Mouse (Mus musculus) brain, embryonic 18.5 days (tissue): ENCODE results near the gene Ppp2r5a.

ENCODE experiments used
- DNase-seq: peaks from one replicate; pipeline ENCODE4 v3.0.0-alpha.2; 2012; ENCODE audit warnings: low read depth, low spot score

Gene Ppp2r5a

GRCm38 (mm10) chr1:191418936-191419335 is 15.9 kb upstream of the Ppp2r5a start:
- no peak for DNase-seq

- DNase-seq, result no peak
Observed at GRCm38 (mm10) chr1:191417111-191417510, 14.0 kb upstream of the Ppp2r5a start.

DNA sequence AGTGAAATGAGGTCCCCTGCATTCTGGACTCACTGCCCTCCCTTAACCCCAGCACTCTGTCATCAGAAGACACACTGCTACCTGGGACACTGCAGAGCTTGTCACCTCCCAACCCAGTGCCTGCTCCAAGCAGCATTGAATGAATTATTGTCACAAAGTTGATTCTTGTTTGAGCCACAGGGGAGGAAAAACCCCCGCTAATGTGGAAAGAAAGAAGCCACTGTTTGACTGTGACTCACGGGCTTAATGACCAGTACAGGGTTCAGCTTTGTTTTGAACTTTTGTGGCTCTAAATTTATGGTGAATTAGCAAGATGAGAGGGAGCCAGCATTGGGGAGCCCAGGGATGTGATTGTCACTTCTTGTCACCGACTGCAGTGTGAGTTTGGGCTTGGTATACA is 13.5 kb upstream of the Ppp2r5a start:
- no peak for DNase-seq

GRCm38 (mm10) chr1:191414432-191414831 is 11.4 kb upstream of the Ppp2r5a start:
- no peak for DNase-seq

GRCm38 (mm10) chr1:191413691-191414415 is 10.8 kb upstream of the Ppp2r5a start:
- DNase-seq, result no peak

DNA sequence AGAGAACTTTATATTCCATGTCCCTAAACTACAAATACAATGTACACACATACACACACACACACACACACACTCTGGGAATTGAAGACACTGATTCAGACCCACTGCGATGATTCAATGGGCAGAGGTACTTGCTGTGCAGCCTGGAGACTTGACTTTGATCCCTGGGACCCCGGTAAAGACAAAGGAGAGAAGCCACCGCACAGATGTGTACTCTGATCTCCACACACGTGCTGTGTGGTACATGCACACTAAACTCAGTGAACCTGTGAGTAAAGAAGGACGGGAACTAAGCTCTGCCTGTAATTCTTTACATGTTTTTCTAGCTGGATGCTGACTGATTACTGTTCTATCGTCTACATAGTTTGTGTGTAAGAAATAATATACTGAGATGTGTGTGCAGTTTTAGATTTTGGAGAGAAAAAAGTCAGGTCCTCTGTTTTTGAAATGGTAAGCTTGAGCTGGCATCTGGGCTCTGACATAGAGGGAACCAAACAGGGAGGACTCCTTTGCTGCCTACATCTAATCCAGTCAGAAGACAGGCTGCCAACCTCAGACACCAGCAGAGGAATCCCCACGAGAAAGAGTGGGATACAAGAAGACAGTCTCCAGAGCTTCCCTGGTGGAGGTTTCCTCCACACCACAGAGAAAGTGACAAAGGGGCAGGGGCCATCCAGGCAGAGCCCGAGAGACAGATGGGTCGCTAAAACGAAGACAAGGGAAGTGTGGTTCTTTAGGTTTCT is 7.4 kb upstream of the Ppp2r5a start:
- no peak for DNase-seq

DNA sequence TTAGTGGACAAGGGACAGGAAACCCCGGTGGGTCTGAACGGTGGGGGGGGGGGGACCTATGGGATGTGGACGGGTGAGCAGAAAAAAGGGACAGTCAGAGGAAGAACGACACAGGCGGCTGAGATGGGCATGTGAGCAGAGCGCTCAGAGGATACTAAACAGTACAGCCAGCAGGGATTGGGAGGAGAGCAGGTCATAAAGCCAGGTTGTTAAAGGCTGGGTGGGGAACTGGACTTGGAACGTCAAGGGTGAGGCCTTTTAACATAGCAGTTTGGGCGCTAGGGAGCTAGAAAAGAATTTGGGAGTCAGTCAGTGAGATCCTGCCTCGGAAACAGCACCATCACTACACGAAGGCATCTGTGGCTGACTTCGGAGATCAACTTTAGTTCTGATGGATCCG is 4.2 kb upstream of the Ppp2r5a start:
- DNase-seq, result no peak

DNA sequence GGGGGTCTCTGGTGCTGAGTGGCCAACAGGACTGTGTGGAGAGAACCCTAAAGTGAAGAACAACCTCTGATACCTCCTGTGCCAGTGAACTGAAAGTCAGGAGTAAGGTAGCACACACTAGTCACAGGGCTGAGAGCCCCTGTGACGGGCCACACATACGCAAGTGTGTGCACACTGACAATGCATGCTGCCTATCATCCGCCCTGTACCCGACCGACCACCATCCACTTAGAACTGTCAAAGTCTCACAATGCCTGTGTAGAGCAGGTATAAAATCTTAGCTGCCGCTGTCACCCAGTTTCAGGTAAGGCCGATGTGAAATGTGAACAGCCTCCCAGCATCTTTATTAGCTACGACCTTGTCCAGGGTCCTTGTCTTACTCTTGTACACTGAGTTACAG is 3.4 kb upstream of the Ppp2r5a start:
- no peak for DNase-seq

DNA sequence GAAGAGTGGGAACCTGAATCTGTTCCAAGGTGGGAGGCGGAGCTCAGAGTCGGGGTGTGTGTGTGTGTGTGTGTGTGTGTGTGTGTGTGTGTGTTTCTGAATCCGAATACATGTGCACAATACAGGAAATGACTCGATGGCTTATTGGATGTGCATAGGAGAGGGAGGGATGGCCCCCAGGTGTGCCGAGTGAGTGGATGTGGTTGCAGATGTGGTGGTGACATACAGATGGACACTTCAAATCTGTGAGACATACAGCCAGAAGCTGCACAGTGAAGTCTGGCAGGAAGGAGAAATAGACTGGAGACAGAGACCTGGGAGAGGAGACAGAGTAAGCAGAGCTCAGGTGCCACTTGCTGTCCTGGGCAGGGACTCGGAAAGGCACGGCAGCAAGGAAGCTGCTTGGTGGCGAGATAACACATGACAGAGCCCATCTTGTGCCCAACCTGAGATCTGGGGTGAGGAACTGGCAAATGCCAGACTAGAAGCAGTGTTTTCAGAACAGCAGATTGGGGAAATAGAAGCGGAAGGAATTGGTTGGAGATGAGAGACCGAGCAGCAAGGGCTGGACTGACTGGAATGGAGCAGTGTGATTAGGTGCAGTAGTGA is 1.8 kb upstream of the Ppp2r5a start:
- no peak for DNase-seq

DNA sequence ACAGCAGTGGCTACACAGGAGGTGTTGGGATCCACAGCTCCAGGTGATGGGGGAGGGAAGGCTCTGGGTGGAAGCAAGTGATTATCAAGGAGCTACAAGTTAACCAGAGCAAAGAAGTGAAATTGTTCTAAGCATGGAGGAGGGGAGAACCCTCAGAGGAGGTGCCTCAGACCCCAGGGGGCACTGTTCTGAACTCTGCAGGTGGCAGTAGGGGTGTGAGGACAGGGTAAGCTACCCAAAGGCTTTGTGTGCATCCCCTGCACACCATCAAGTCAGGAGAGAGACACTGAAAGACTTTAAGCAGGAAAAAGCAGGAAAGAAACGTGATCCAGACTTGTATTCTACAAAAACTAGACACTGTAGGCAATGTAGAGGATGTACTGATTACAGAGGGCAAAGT is 1.2 kb upstream of the Ppp2r5a start:
- DNase-seq, result no peak

DNA sequence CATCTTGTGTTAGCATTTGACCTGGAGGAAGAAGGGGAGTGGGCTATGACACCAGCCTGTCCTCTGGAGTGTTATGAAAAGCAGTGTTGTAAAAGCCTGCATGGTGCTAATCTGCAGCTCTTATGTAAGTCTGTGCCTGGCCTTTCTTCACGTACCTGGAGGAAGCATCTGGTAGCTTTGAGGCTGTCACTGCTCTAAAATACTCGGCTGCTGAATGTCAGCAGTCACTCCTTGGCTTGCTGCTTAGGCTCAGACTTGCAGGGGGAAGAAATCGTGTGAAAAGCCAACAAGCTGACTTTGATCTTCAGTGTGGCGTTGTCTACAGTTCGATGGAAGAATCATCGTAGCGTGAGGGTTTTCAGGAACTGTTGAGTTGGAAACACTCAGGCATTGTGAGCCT is 566 bp downstream of the Ppp2r5a start:
- no peak for DNase-seq

DNA sequence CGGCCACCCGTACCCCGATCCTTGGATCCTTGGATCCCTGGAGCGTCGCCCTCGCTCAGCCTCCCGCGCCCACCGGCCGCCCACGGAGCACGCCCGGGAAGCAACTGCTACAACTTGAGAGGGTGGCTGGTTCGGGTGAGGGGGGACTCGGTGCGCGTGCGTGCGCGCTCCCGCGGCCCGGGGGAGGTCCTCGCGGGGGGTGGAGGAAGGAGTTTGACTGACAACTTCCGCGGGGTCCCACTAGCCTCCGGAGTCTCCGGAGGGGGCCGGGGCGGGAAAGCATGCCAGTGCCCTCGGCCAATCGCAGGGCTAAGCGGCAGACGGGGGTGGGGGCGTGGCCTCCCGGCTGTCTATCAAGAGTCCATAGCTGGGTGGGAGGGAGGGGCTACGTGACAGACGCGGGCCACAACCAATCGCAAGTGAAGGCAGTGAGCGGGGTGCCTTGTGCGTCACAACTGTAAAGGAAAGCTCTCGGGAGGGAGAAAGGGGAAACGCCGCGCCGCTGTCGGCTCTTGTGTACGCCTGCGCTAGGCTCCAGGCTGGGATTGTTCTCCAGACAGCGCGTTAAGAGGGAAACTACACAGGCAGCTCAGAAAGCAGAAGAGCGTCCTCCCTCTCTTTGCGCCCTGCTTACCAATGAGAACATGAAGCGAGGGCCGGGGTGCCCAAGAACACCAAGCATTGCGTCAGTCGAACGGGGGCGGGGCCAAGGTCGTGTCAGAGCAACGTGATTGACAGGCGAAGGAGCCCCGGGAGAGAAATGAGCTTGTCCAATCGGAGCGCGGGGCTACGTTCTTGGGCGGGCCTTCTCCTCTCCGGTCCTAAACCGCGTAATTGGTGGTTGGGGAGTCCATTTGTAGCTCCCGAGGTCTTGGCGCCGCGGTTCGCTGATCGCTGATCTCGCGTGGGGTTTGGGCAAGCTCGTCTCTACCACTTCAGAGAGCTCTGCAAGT is 5.9 kb downstream of the Ppp2r5a start:
- peak; percentile 98 for DNase-seq

DNA sequence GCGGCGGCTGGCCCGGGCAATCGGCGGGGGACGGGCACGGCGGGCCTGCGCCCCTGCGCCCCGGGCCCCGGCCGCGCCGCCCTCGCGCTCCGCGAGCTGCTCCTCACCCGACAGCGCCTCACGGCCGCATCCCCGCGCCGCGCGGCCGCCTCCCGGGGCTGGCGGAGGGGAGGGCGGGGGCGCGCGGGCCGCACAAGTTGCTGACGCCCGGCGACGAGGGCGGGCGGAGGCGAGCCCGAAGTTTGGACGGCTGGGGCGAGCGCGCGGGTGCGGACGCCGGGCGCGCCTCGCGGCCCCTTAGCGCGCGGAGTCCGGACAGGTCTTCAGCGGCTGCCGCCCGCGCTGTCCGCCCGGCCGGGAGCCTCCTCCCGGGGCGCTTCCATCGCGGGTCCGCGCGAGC is 6.6 kb downstream of the Ppp2r5a start:
- no peak for DNase-seq

- DNase-seq, result no peak
Observed at GRCm38 (mm10) chr1:191395871-191396433, 7.1 kb downstream of the Ppp2r5a start.

GRCm38 (mm10) chr1:191395200-191395599 is 7.9 kb downstream of the Ppp2r5a start:
- no peak for DNase-seq

GRCm38 (mm10) chr1:191394126-191394525 is 8.9 kb downstream of the Ppp2r5a start:
- no peak for DNase-seq

DNA sequence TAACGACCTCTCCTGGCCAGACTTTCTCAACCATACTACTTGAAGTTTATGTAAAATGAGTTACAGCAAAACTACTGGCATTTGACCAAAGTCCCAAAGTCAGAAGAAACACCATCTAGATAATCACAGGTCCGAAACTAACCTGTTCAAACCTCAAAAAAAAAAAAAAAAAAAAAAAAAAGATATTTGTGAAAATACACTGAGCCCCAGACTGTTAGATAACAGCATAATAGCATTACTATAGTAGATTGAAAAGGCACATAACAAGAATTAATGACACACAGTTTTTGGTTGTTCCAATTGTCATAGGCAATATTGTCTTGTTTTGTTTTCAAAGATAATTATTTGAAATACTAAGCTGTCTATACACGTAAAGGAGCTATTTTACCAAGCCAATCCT is 9.5 kb downstream of the Ppp2r5a start:
- DNase-seq, result no peak

GRCm38 (mm10) chr1:191391311-191391710 is 11.8 kb downstream of the Ppp2r5a start:
- DNase-seq, result no peak

GRCm38 (mm10) chr1:191384786-191385430 is 18.2 kb downstream of the Ppp2r5a start:
- DNase-seq, result no peak

GRCm38 (mm10) chr1:191381955-191382736 is 20.9 kb downstream of the Ppp2r5a start:
- no peak for DNase-seq
